Mouse (Mus musculus) left cerebral cortex, postnatal 14 days (tissue): Measurements from ENCODE around the gene Nsmce3. TPM values are rescaled to one million over a fixed set of nuclear protein-coding genes. Genes with fewer than 3 reads are reported as not detected.

Source experiments
- DNase-seq, 2 experiments: peaks; one replicate each; pipeline ENCODE4 v3.0.0; 2021 to 2022; ENCODE audit warnings: low spot score in 2 of 2, mixed read lengths in 1 of 2
- intact Hi-C: fragments of 180-260 bp; cut with DNase I; formaldehyde crosslinking; loops from one replicate; pipeline ENCODE4 v1.15.1; 2025
- total RNA-seq, 2 experiments: library from RNA; stranded (reverse); gene quantifications; 2 replicates each; pipeline ENCODE4 v1.2.3; 2021

The Nsmce3 gene
- total RNA-seq, 2 experiments from 2014 or later, result 14.5 TPM

DNA sequence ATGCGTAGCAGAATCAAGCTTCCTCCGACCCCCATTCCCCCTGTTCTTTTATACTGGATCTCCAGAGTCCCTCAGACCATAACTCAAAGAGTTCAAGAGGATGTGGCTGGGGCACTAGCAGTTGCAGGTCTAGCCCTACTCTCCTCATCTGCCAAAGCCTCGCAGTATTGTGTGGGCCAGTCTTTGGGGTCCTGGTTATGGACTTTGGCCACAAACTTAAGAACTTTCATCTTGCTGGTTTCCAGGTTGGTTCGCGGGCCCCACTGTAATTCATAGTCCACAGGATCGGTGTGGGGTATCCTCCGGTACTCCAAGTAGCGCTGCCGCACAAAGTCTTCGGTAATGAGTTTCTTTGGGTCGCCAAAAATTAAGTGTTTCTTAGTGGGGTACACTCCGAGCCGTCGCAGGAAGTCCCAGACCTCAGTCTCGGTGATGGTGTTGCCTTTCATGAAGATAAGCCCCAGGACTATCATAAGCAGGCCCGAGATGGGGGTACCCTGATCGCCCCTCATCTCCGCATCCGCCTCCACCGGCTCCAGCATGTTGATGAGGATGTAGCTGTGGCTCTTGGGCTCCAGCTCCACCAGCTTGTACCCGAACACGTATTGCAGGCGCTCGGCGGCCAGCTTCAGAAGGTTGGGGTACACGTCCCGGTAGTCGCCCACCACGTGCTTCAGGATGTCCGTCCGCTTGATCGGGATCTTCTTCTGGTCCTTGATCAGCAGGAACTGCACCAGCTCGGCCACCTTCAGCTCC, 632 bp downstream of the Nsmce3 start:
- intact Hi-C loops, result loop anchor here (10.0 kb wide), 1 partner anchor 283 kb away; the partner anchor contains the start of gene Fam189a1
- DNase-seq, result peak in 1 of 2 experiments; percentile 44

- DNase-seq, result no peak
- intact Hi-C loops, result loop anchor here (10.0 kb wide), 1 partner anchor 285 kb away; the partner anchor contains the start of gene Fam189a1
Observed at GRCm38 (mm10) chr7:64869549-64870065, 3.2 kb downstream of the Nsmce3 start.

- intact Hi-C loops, result no loop called here
Observed at GRCm38 (mm10) chr7:64863538-64863937, 9.3 kb downstream of the Nsmce3 start.

DNA sequence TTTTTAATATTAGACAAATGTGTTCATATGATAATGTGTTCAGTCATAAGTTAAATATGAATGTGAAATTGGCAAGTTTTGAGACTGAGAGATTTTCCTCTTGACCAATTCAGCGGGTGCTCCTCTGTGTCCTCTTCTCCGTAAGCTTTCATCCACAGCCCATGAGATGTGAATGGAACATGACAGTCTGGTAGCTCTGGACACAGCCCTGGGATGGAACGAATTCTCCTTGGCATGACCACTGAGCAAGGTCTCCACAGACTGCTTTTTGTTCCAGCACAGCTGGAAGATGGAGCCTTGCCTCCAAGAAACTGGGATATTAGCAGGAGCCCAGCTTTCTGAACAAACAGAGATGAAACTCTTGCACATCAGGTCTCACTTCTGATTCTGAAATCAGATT, 9.8 kb downstream of the Nsmce3 start:
- no peak for DNase-seq
- intact Hi-C loops, result no loop called here

More at GRCm38 (mm10) chr7:64863538-64863937, 9.3 kb downstream of the Nsmce3 start:
- DNase-seq, result no peak

DNA sequence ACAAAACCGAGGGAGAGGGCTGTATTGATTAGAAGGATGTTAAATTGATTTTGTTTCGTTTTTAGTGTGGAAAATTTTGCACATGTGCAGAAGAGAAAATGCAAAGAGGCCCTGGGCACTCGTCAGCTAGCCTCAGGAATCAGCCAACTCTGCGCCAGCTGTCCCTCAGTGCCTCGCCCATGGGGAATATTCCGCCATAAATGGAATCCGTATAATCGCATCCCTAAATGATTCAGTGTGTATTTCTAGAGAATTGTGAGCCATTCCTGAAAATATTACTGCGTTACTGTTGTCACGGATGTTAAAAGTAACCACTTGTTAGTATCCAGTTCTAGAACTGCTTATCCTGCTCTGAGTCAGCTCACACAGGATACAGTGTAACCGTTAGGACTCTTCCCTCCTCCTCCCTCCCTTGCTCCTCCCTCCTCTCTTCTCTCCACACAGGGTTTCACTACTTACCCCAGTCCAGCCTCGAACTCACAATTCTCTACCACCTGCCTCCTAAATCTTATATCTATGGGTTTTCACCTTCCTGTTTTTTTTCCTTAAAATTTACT, 16.2 kb downstream of the Nsmce3 start:
- intact Hi-C loops, result no loop called here
- DNase-seq, result no peak

- no peak for DNase-seq
- intact Hi-C loops, result no loop called here
Observed at GRCm38 (mm10) chr7:64855976-64856375, 16.8 kb downstream of the Nsmce3 start.

DNA sequence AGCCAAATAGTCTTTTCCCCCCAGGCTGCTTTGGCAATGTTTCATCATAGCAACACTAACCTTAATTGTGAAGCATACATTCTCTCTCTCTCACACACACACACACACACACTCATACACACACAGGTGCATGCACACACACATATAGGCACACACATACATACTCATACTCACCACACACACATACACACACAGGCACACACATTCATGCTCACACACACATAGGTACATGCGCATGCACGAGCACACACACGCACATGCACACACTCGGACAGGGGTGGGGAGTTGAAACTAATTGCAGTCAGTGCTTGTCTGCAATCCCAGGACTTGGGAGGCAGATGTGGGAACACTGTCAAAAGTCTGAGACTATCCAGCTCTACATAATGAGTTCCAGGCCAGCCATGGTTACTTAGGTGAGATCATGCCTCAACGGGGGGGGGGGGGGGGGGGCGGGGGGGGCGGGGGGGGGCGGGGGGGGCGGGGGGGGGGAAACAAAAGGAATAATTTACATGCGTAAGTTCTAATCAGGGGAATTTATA, 17.3 kb downstream of the Nsmce3 start:
- no peak for DNase-seq
- intact Hi-C loops, result no loop called here

DNA sequence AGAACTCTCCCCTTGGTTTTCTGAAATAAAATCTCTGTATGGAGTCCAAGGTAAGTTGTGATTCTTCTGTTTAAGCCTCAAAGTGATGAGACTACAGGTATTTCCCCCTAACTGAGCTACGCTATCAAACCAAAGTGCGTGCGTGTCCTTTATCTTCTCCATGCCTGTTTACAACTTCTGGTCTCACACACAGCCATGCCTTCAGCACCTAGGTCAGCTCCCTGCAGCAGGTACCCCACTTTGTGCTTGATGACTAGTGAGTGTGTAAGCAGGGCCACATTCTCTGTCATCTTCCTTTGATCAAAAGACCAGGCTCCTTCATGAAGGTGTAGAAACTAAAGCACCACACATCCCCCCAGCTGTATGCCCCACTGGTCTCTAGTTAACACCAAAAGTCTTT, 22.0 kb downstream of the Nsmce3 start:
- no peak for DNase-seq
- intact Hi-C loops, result no loop called here

DNA sequence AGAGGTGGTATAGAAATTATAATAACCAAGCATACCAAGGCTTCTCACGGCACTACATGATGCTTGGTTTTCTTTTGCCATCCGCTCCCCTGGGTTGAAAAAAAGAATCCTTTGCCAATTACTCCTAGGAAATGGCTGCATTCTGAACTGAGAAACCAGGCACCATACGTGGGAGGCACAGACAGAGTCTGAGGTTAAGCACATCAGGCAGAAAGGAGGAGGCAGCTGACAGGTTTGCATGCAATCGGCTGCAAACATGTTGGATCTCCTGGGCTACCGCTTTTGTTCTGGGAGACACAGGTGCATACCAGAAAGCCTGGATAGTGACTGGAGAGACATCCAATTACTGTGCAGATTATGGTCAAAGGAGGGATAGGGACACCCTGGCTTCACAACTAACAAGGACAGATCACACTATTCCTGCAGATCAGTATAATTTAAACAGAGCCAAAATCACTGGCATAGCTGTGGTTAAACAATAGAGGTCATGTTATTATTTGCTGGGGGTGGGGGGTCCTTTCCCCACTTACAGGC, 25.4 kb downstream of the Nsmce3 start:
- no peak for DNase-seq
- intact Hi-C loops, result no loop called here

- intact Hi-C loops, result no loop called here
- DNase-seq, result no peak
Observed at GRCm38 (mm10) chr7:64846061-64846460, 26.7 kb downstream of the Nsmce3 start.

- peak in 1 of 2 experiments; percentile 60 for DNase-seq
- intact Hi-C loops, result no loop called here
Observed at GRCm38 (mm10) chr7:64840946-64841659, 31.7 kb downstream of the Nsmce3 start.

GRCm38 (mm10) chr7:64840576-64840895, 32.3 kb downstream of the Nsmce3 start:
- intact Hi-C loops, result no loop called here
- DNase-seq, result no peak

- peak; percentile 59 to 73 for DNase-seq
- intact Hi-C loops, result no loop called here
Observed at GRCm38 (mm10) chr7:64839801-64840575, 32.8 kb downstream of the Nsmce3 start.

GRCm38 (mm10) chr7:64839281-64839680, 33.5 kb downstream of the Nsmce3 start:
- DNase-seq, result peak in 1 of 2 experiments; percentile 36
- intact Hi-C loops, result no loop called here

DNA sequence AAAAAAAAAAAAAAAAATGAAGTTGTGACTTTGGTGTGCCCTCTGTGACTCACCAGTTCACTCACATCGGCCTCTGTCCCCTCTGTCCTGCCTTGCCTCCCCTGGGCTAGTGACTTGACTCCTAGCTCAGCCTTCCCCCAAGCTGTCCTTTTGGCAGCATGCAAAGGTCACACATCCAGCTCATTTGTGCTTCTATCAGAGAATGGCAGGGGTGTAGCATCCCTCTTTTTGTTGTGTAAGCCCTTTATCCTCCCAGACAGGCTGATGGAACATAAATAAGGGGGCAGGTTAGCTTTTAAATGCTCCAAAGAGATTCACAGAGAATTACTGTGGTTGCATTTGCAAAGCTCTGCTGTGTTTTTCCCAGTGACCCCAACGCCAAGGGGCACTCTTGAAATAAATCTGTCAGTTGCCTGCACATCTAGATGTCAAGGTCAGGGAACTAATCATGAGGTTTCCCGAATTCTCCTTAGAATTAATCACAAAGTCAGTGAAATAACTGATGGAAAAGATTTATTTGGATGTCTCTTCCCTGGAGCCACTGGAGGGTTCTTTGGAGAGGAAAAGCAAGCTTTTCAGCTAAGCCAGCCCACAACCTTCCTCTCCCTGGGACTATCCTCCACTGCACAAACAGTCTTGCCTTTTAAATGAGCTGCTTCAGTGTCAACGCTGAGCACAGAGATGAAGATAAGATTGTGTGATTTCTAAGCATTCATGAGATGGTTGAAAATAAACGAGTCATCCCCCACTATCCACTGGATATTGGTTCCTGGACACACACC, 42.4 kb downstream of the Nsmce3 start:
- intact Hi-C loops, result no loop called here
- no peak for DNase-seq

DNA sequence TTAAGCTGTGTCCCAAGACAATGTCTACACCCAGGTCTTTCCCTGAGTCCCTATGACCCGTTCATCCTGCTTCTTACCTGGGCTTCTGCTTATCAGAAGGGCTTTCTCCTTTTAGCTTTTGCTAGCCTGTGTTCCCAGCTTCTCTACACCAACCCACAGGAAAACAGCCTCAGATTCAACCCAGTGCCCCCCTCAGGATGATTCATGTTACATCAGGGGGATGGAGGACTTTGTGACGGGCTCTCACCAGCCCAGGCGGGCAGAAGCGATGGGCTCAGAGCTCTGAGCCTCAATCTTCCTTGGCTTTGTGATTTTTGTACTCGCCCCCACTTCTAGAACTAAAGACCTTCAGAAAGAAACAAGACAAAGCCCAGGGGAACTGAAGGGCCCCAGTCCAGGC, 51.7 kb downstream of the Nsmce3 start:
- intact Hi-C loops, result no loop called here
- DNase-seq, result no peak

- DNase-seq, result no peak
Observed at GRCm38 (mm10) chr7:64819683-64820082, 53.1 kb downstream of the Nsmce3 start.

More at GRCm38 (mm10) chr7:64819683-64820082, 53.1 kb downstream of the Nsmce3 start:
- intact Hi-C loops, result no loop called here
